In the genomic region with DNA sequence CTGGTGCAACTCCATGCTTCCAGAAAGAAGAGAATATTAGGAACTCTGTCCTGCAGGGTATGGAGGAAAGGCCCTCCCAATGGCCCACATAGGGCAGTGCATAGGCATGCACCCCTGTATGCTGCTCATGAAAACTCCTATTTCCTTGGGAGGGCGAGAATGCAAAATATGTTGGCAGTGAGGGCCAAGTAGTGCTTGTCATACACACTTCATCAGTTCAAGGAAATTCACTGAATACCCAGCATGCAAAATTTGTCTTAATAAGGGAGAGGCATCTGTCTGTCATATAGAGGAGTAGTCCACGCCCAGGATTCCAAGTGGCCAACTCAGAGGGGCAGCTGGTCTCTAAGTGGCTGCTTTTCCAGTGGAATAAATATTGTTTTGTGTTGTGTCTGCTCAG, we compare ENCODE assay signal across 17 mouse cellular contexts. TPM values are rescaled to one million over a fixed set of nuclear protein-coding genes. Genes with fewer than 3 reads are reported as not detected.
"Had no signal": no experiment of that assay in that cellular context is flagged by ENCODE, and none has a peak within 500 bp of the region (broad histone marks: within the 10 kb centered on the region; RNA-seq: fewer than 3 reads in every experiment).

No protein-coding gene starts in this region.

- H3K27me3 ChIP-seq: liver, embryonic 13.5 days; liver, embryonic 15.5 days; megakaryocyte, embryonic 14.5 days; midbrain, embryonic 13.5 days; midbrain, embryonic 15.5 days; neural tube, embryonic 12.5 days; stomach, embryonic 15.5 days had no signal

- DNase-seq: liver, embryonic 13.5 days; liver, postnatal 0 days; lung, embryonic 14.5 days; right cerebral cortex, postnatal 14 days; thymus, adult 2 months; thymus, postnatal 25 days; thymus, postnatal 4 days had no signal

- H3K36me3 ChIP-seq: liver, embryonic 13.5 days; liver, embryonic 15.5 days; midbrain, embryonic 13.5 days; midbrain, embryonic 15.5 days; neural tube, embryonic 12.5 days; stomach, embryonic 15.5 days had no signal

- H3K9me3 ChIP-seq: liver, embryonic 13.5 days; liver, embryonic 15.5 days; midbrain, embryonic 13.5 days; midbrain, embryonic 15.5 days; neural tube, embryonic 12.5 days; stomach, embryonic 15.5 days had no signal

- H3K9ac ChIP-seq: liver, embryonic 13.5 days; liver, embryonic 15.5 days; liver, postnatal 0 days; lung, embryonic 14.5 days; midbrain, embryonic 13.5 days; midbrain, embryonic 15.5 days; neural tube, embryonic 12.5 days; stomach, embryonic 15.5 days had no signal

- H3K4me3 ChIP-seq: liver, embryonic 13.5 days; liver, embryonic 15.5 days; megakaryocyte, embryonic 14.5 days; midbrain, embryonic 13.5 days; midbrain, embryonic 15.5 days; neural tube, embryonic 12.5 days; stomach, embryonic 15.5 days had no signal

- H3K27ac ChIP-seq: liver, embryonic 13.5 days; liver, embryonic 15.5 days; macrophage; midbrain, embryonic 13.5 days; midbrain, embryonic 15.5 days; neural tube, embryonic 12.5 days; stomach, embryonic 15.5 days; stomach, postnatal 0 days had no signal

- H3K4me1 ChIP-seq: liver, embryonic 13.5 days; liver, embryonic 15.5 days; megakaryocyte, embryonic 14.5 days; midbrain, embryonic 13.5 days; midbrain, embryonic 15.5 days; neural tube, embryonic 12.5 days; stomach, embryonic 15.5 days had no signal

- H3K4me2 ChIP-seq: liver, embryonic 13.5 days; liver, embryonic 15.5 days; lung, embryonic 14.5 days; midbrain, embryonic 11.5 days; midbrain, embryonic 13.5 days; midbrain, embryonic 15.5 days; neural tube, embryonic 12.5 days; stomach, embryonic 15.5 days had no signal

- ATAC-seq: liver, postnatal 0 days; midbrain, embryonic 13.5 days; midbrain, embryonic 15.5 days had no signal

RNA-seq across cellular contexts. Expression of gene Pnlip, which starts 11.0 kb away (rescaled TPM):
- polyA plus RNA-seq: liver, embryonic 13.5 days; liver, embryonic 15.5 days; liver, postnatal 0 days; lung, embryonic 14.5 days; lung, embryonic 16.5 days; macrophage; midbrain, embryonic 11.5 days; midbrain, embryonic 13.5 days; midbrain, embryonic 15.5 days had no signal
